Mouse (Mus musculus): ENCODE results near the gene Scrn2.

- TF ChIP-seq EP300 (IDR thresholded peaks at IDR 0.05; ENCODE audit: insufficient read depth, low read depth, low read length), result no peak
- no peak for TF ChIP-seq CTCF (IDR thresholded peaks at IDR 0.05)
- TF ChIP-seq POLR2A (IDR thresholded peaks at IDR 0.05; ENCODE audit: insufficient read depth, low read depth, low read length), result no peak
Measured at GRCm38 (mm10) chr11:97069333-97069732, 39.6 kb downstream of the Scrn2 start.

Measured in heart, adult 2 months (tissue).